Mouse (Mus musculus) heart, embryonic 16.5 days (tissue): Measurements from ENCODE around the gene Fam198b. TPM values are rescaled to one million over a fixed set of nuclear protein-coding genes. Genes with fewer than 3 reads are reported as not detected.

ENCODE experiments used
- ATAC-seq: fragments of 200-750 bp; cut with Nextera tagmentation; replicated peaks from 2 replicates; pipeline ENCODE4 v1.8.0; 2017; ENCODE audit warnings: moderate number of reproducible peaks; ENCODE audit not compliant: insufficient read depth, low FRiP score; ENCODE audit errors: extremely low read depth
- H3K27ac ChIP-seq: fragments of 300-500 bp; sonication (generic); 2 replicates; pipeline ENCODE4 v1.5.1; 2014; ENCODE audit warnings: mild to moderate bottlenecking, low read length, control low read depth, moderate library complexity
- H3K27me3 ChIP-seq: fragments of 300-500 bp; sonication (generic); 2 replicates; pipeline ENCODE4 v1.6.1; 2014; ENCODE audit warnings: low read length, mixed read lengths; ENCODE audit not compliant: control insufficient read depth, insufficient read depth
- H3K36me3 ChIP-seq: fragments of 300-500 bp; sonication (generic); 2 replicates; pipeline ENCODE4 v1.6.1; 2014; ENCODE audit not compliant: control insufficient read depth, insufficient read depth
- H3K4me1 ChIP-seq: fragments of 300-500 bp; sonication (generic); 2 replicates; pipeline ENCODE4 v1.6.1; 2014; ENCODE audit warnings: low read length, mixed read lengths; ENCODE audit not compliant: control insufficient read depth, insufficient read depth
- H3K4me2 ChIP-seq: fragments of 300-500 bp; sonication (generic); 2 replicates; pipeline ENCODE4 v1.6.1; 2014; ENCODE audit warnings: low read depth, mild to moderate bottlenecking, control low read depth, low read length
- H3K4me3 ChIP-seq: fragments of 300-500 bp; sonication (generic); 2 replicates; pipeline ENCODE4 v1.5.1; 2014; ENCODE audit warnings: mild to moderate bottlenecking, control low read depth, low read length
- H3K9ac ChIP-seq: fragments of 300-500 bp; sonication (generic); 2 replicates; pipeline ENCODE4 v1.6.1; 2014; ENCODE audit warnings: low read length, control low read depth
- H3K9me3 ChIP-seq: fragments of 300-500 bp; sonication (generic); replicated peaks from 2 replicates; pipeline ENCODE4 v1.6.1; 2016; ENCODE audit warnings: low read length; ENCODE audit not compliant: control insufficient read depth
- WGBS: fragments of 180-500 bp; shearing (Covaris S2); extraction: QIAGEN DNeasy Blood & Tissue Kit; methylation state at CpG from one replicate; pipeline ENCODE4 v1.1.7; 2014; 5-methylcytosine and 5-hydroxymethylcytosine counted together
- polyA plus RNA-seq: library from polyadenylated mRNA; unstranded; fragments of >200 nt; fragmentation: Nextera tagmentation; extraction: Ambion mirVana; gene quantifications from 2 replicates; pipeline ENCODE4 v1.2.1, GENCODE M21; 2015

Gene Fam198b
- polyA plus RNA-seq, 1 experiment from 2014 or later, result 61.6 TPM

DNA sequence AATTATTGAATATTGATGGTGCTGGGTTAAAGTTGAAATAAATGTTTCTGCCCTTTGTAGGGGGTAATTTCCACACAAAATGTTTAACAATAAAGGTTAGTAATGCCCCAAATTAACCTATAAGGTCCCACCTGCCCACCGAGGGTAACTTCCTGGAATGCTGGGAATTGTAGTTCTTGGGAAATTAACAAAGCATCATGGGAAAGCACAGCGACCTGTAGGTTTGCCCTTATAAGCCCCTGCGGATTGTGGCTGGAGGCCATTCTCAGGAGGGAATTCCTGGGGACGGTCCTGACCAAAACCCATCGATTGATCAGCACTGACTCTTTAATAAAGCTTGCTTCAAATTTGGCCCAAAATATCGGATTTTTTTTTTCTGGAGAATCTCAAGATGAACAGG lies 33.7 kb upstream of the Fam198b start:
- H3K4me1 ChIP-seq, result peaks cover 15% of the 10 kb centered on the region
- 48% methylated on average over 6 of the region's 6 CpGs for WGBS
- no peaks in the 10 kb centered on the region for H3K9me3 ChIP-seq
- no peak overlapping the region for H3K9ac ChIP-seq
- no peak overlapping the region for H3K27ac ChIP-seq
- ATAC-seq, result no peak
- H3K4me3 ChIP-seq, result no peak overlapping the region
- H3K27me3 ChIP-seq, result no peaks in the 10 kb centered on the region
- no peak overlapping the region for H3K4me2 ChIP-seq
- no peaks in the 10 kb centered on the region for H3K36me3 ChIP-seq

GRCm38 (mm10) chr3:79852108-79852507 lies 32.2 kb upstream of the Fam198b start:
- WGBS, result 32% methylated on average over 3 of the region's 3 CpGs

DNA sequence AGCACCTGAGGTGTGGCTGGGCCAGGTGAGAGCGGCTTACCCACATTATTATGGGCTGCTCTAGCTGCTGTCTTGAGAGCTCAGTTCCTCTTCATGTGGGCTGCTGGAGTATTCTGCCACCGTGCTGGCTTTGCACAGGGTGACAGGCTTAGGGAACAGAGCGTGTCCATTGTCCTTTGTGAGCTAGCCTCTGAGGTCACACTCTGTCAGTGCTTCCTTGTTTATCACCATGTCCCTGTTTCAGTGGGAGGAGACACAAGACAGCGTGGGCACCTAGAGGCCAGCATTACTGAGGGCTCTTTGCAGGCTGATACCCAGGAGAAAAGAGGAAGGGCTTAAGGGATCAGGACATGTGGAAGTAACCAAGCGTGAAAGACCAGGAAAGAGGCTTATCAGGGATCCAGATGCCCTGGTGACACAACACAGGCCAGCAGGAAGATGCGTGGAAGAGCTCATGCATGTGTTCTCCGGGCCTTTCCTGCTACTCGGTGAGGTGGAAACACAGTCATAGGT lies 31.6 kb upstream of the Fam198b start, which contains the start of gene Tmem144:
Gene Tmem144 (minus strand): TSS at position 120 of the 513 bp plus-strand sequence.
- H3K36me3 ChIP-seq, result no peaks in the 10 kb centered on the region
- peaks cover 15% of the 10 kb centered on the region for H3K4me1 ChIP-seq
- WGBS, result 34% methylated on average over 8 of the region's 8 CpGs
- H3K9me3 ChIP-seq, result no peaks in the 10 kb centered on the region
- no peak within 1 kb of the TSS for H3K27ac ChIP-seq
- H3K27me3 ChIP-seq, result no peaks in the 10 kb centered on the region
- H3K9ac ChIP-seq, result no peak within 1 kb of the TSS
- ATAC-seq, result no peak
- no peak within 1 kb of the TSS for H3K4me3 ChIP-seq
- no peak within 1 kb of the TSS for H3K4me2 ChIP-seq

More at GRCm38 (mm10) chr3:79852108-79852507, 32.2 kb upstream of the Fam198b start:
- Histone ChIP-seq H3K4me1 (peaks cover 15% of the 10 kb centered on the region), H3K27me3 (no peaks in the 10 kb centered on the region), H3K9ac (no peak overlapping the region), H3K9me3 (no peaks in the 10 kb centered on the region), H3K4me2 (no peak overlapping the region), H3K36me3 (no peaks in the 10 kb centered on the region), H3K27ac (no peak overlapping the region), H3K4me3 (no peak overlapping the region)
- ATAC-seq, result no peak

DNA sequence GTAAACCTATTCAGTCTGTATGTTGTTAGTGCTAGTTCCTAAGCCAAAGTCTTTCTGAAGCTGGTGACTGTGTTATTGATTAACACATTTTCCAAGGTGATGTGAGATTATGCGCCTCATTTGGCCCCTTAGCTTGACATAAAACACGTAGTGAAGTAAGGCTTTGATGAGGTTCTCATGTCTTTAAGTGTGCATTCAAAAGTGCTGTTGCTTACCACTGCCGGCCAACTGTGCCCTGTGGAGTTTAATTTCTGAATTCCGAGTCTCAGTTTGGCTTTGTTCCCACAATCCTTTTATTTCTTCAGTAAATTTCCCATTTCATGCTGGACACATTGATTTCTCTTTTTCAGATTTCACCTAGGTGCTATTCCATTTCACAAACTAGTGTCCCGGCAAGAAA lies 26.6 kb upstream of the Fam198b start:
- no peaks in the 10 kb centered on the region for H3K27me3 ChIP-seq
- H3K27ac ChIP-seq, result no peak overlapping the region
- no peak overlapping the region for H3K9ac ChIP-seq
- ATAC-seq, result no peak
- H3K4me2 ChIP-seq, result no peak overlapping the region
- H3K36me3 ChIP-seq, result no peaks in the 10 kb centered on the region
- peaks cover under 1% of the 10 kb centered on the region for H3K4me1 ChIP-seq
- 83% methylated on average over 5 of the region's 5 CpGs for WGBS
- no peaks in the 10 kb centered on the region for H3K9me3 ChIP-seq
- H3K4me3 ChIP-seq, result no peak overlapping the region

- H3K27me3 ChIP-seq, result no peaks in the 10 kb centered on the region
- no peak overlapping the region for H3K4me3 ChIP-seq
- no peaks in the 10 kb centered on the region for H3K4me1 ChIP-seq
- no peaks in the 10 kb centered on the region for H3K36me3 ChIP-seq
- no peak for ATAC-seq
- 81% methylated on average over 3 of the region's 3 CpGs for WGBS
- no peak overlapping the region for H3K27ac ChIP-seq
- no peaks in the 10 kb centered on the region for H3K9me3 ChIP-seq
- no peak overlapping the region for H3K9ac ChIP-seq
- H3K4me2 ChIP-seq, result no peak overlapping the region
Measured at GRCm38 (mm10) chr3:79858221-79858620, 26.1 kb upstream of the Fam198b start.

GRCm38 (mm10) chr3:79864824-79865223 lies 19.5 kb upstream of the Fam198b start:
- 71% methylated on average over 7 of the region's 7 CpGs for WGBS

GRCm38 (mm10) chr3:79866089-79866488 lies 18.2 kb upstream of the Fam198b start:
- no peak overlapping the region for H3K4me3 ChIP-seq
- no peaks in the 10 kb centered on the region for H3K4me1 ChIP-seq
- no peak overlapping the region for H3K9ac ChIP-seq
- ATAC-seq, result no peak
- H3K4me2 ChIP-seq, result no peak overlapping the region
- H3K9me3 ChIP-seq, result no peaks in the 10 kb centered on the region
- WGBS, result 81% methylated on average over 3 of the region's 3 CpGs
- H3K27ac ChIP-seq, result no peak overlapping the region
- no peaks in the 10 kb centered on the region for H3K27me3 ChIP-seq
- H3K36me3 ChIP-seq, result no peaks in the 10 kb centered on the region

More at GRCm38 (mm10) chr3:79864824-79865223, 19.5 kb upstream of the Fam198b start:
- Histone ChIP-seq H3K4me3 (no peak overlapping the region), H3K27ac (no peak overlapping the region), H3K36me3 (no peaks in the 10 kb centered on the region), H3K9me3 (no peaks in the 10 kb centered on the region), H3K9ac (no peak overlapping the region), H3K4me2 (no peak overlapping the region), H3K4me1 (no peaks in the 10 kb centered on the region), H3K27me3 (no peaks in the 10 kb centered on the region)
- ATAC-seq, result no peak

GRCm38 (mm10) chr3:79866526-79866925 lies 17.8 kb upstream of the Fam198b start:
- Histone ChIP-seq H3K9me3 (no peaks in the 10 kb centered on the region), H3K27ac (no peak overlapping the region), H3K4me3 (no peak overlapping the region), H3K4me1 (no peaks in the 10 kb centered on the region), H3K27me3 (no peaks in the 10 kb centered on the region), H3K9ac (no peak overlapping the region), H3K4me2 (no peak overlapping the region), H3K36me3 (no peaks in the 10 kb centered on the region)
- WGBS, result 82% methylated on average over 9 of the region's 9 CpGs
- no peak for ATAC-seq

GRCm38 (mm10) chr3:79867121-79867709 lies 17.1 kb upstream of the Fam198b start:
- Histone ChIP-seq H3K27me3 (no peaks in the 10 kb centered on the region), H3K9ac (no peak overlapping the region), H3K27ac (no peak overlapping the region), H3K4me2 (no peak overlapping the region), H3K9me3 (no peaks in the 10 kb centered on the region), H3K4me1 (no peaks in the 10 kb centered on the region), H3K36me3 (no peaks in the 10 kb centered on the region), H3K4me3 (no peak overlapping the region)
- ATAC-seq, result no peak
- 56% methylated on average over 1 of the region's 1 CpGs for WGBS
